In genomic region chr2:150740145-150740841, GRCm38 (mm10) we compare ENCODE assay signal across 27 mouse cellular contexts. TPM values are rescaled to one million over a fixed set of nuclear protein-coding genes. Genes with fewer than 3 reads are reported as not detected.
DNase-seq lines count a peak whose midpoint lies in the region; ATAC-seq and TF ChIP-seq lines count a peak whose summit lies in the region.
"Had no signal": no experiment of that assay in that cellular context is flagged by ENCODE, and none has a peak within 500 bp of the region (broad histone marks: within the 10 kb centered on the region; RNA-seq: fewer than 3 reads in every experiment).

No protein-coding gene starts in this region.

- no peak overlapping the region for H3K4me2 ChIP-seq in hindbrain, embryonic 15.5 days
- no peak overlapping the region for H3K4me2 ChIP-seq in hindbrain, embryonic 16.5 days (ENCODE audit: low read length)
- H3K4me2 ChIP-seq in kidney, embryonic 16.5 days (replicated peaks; ENCODE audit: low read depth, low read length): no peak overlapping the region
- H3K4me2 ChIP-seq in lung, postnatal 0 days (replicated peaks; ENCODE audit: low read depth, low read length): no peak overlapping the region
- H3K4me2 ChIP-seq: forebrain, embryonic 13.5 days; heart, embryonic 11.5 days; heart, embryonic 15.5 days; hindbrain, embryonic 13.5 days had no signal

- ATAC-seq in hindbrain, embryonic 15.5 days (ENCODE audit: low FRiP score, low read depth): peak; percentile 31; the same call in 1 of the 2 replicates
- no peak for ATAC-seq in hindbrain, embryonic 16.5 days
- peak; percentile 78; the same call in 1 of the 2 replicates for ATAC-seq in kidney, embryonic 16.5 days (ENCODE audit: low FRiP score, low TSS enrichment)
- ATAC-seq in lung, postnatal 0 days: peak; percentile 71
- ATAC-seq: forebrain, embryonic 13.5 days; forebrain, embryonic 16.5 days; Patski had no signal

- H3K27ac ChIP-seq in hindbrain, embryonic 15.5 days (replicated peaks): no peak overlapping the region
- H3K27ac ChIP-seq in hindbrain, embryonic 16.5 days (ENCODE audit: low read depth, low read length): no peak overlapping the region
- H3K27ac ChIP-seq in kidney, embryonic 16.5 days (ENCODE audit: low read length): no peak overlapping the region
- no peak overlapping the region for H3K27ac ChIP-seq in kidney, adult 2 months (ENCODE audit: insufficient read depth, low read depth, low read length)
- H3K27ac ChIP-seq in lung, postnatal 0 days (ENCODE audit: low read length): no peak overlapping the region
- H3K27ac ChIP-seq: forebrain, embryonic 10.5 days; forebrain, embryonic 13.5 days; heart, embryonic 15.5 days; hindbrain, embryonic 10.5 days; hindbrain, embryonic 13.5 days had no signal

- TF ChIP-seq POLR2A in kidney, adult 2 months (IDR thresholded peaks at IDR 0.05; ENCODE audit: low read depth, low read length): no peak

- peaks cover 40% of the 10 kb centered on the region for H3K27me3 ChIP-seq in hindbrain, embryonic 15.5 days
- H3K27me3 ChIP-seq in hindbrain, embryonic 16.5 days (replicated peaks; ENCODE audit: control insufficient read depth, insufficient read depth, low read length): 0 out of 2 replicates have a peak, but pooled peaks cover 2% of the 10 kb centered on the region
- H3K27me3 ChIP-seq in kidney, embryonic 16.5 days (ENCODE audit: insufficient read depth, low read length): no peaks in the 10 kb centered on the region; the same call in 1 of the 2 replicates
- no peaks in the 10 kb centered on the region for H3K27me3 ChIP-seq in kidney, adult 2 months (replicated peaks; ENCODE audit: control insufficient read depth, insufficient read depth, low read length)
- H3K27me3 ChIP-seq in lung, postnatal 0 days (replicated peaks; ENCODE audit: insufficient read depth, low read length): no peaks in the 10 kb centered on the region
- H3K27me3 ChIP-seq: forebrain, embryonic 13.5 days; heart, embryonic 15.5 days had no signal

- H3K9ac ChIP-seq in hindbrain, embryonic 15.5 days: no peak overlapping the region
- H3K9ac ChIP-seq in hindbrain, embryonic 16.5 days (ENCODE audit: low read depth, low read length): no peak overlapping the region
- no peak overlapping the region for H3K9ac ChIP-seq in kidney, embryonic 16.5 days (replicated peaks; ENCODE audit: low read length)
- no peak overlapping the region for H3K9ac ChIP-seq in lung, postnatal 0 days (replicated peaks; ENCODE audit: low read depth)
- H3K9ac ChIP-seq: forebrain, embryonic 13.5 days; heart, embryonic 15.5 days; hindbrain, embryonic 13.5 days had no signal

- no peak for TF ChIP-seq EP300 in lung, postnatal 0 days (IDR thresholded peaks at IDR 0.05)

- no peaks in the 10 kb centered on the region for H3K9me3 ChIP-seq in hindbrain, embryonic 15.5 days
- H3K9me3 ChIP-seq in hindbrain, embryonic 16.5 days (ENCODE audit: control insufficient read depth, low read length): no peaks in the 10 kb centered on the region; the same call in 1 of the 2 replicates
- 0 out of 2 replicates have a peak, but pooled peaks cover 5% of the 10 kb centered on the region for H3K9me3 ChIP-seq in kidney, embryonic 16.5 days (ENCODE audit: low read length)
- H3K9me3 ChIP-seq in lung, postnatal 0 days (ENCODE audit: low read length): no peaks in the 10 kb centered on the region
- H3K9me3 ChIP-seq: forebrain, embryonic 10.5 days; forebrain, embryonic 13.5 days; heart, embryonic 15.5 days; hindbrain, embryonic 13.5 days had no signal

- H3K4me3 ChIP-seq in hindbrain, embryonic 15.5 days: no peak overlapping the region
- no peak overlapping the region for H3K4me3 ChIP-seq in hindbrain, embryonic 16.5 days (ENCODE audit: low read length)
- H3K4me3 ChIP-seq in kidney, embryonic 16.5 days (ENCODE audit: low read length): no peak overlapping the region
- H3K4me3 ChIP-seq in kidney, adult 2 months (ENCODE audit: insufficient read depth, low read depth, low read length): no peak overlapping the region
- no peak overlapping the region for H3K4me3 ChIP-seq in lung, postnatal 0 days (ENCODE audit: low read depth, low read length)
- H3K4me3 ChIP-seq: forebrain, embryonic 10.5 days; forebrain, embryonic 13.5 days; heart, embryonic 15.5 days; hindbrain, embryonic 10.5 days; hindbrain, embryonic 13.5 days had no signal

- 62% methylated on average over 10 of the region's 10 CpGs for WGBS in hindbrain, embryonic 15.5 days
- WGBS in hindbrain, embryonic 16.5 days: 63% methylated on average over 10 of the region's 10 CpGs
- 23% methylated on average over 10 of the region's 10 CpGs for WGBS in kidney, embryonic 16.5 days
- WGBS in kidney, adult 2 months: 41% methylated on average over 10 of the region's 10 CpGs
- 50% methylated on average over 10 of the region's 10 CpGs for WGBS in lung, postnatal 0 days

- peaks cover 5% of the 10 kb centered on the region; the same call in 1 of the 2 replicates for H3K4me1 ChIP-seq in hindbrain, embryonic 15.5 days (replicated peaks)
- no peaks in the 10 kb centered on the region for H3K4me1 ChIP-seq in hindbrain, embryonic 16.5 days (ENCODE audit: control insufficient read depth, insufficient read depth, low read depth, low read length)
- no peaks in the 10 kb centered on the region for H3K4me1 ChIP-seq in kidney, embryonic 16.5 days (ENCODE audit: insufficient read depth, low read length)
- no peaks in the 10 kb centered on the region; the same call in 1 of the 2 replicates for H3K4me1 ChIP-seq in kidney, adult 2 months (ENCODE audit: control insufficient read depth, insufficient read depth, low read length)
- H3K4me1 ChIP-seq in lung, postnatal 0 days (ENCODE audit: insufficient read depth, low read depth, low read length): no peaks in the 10 kb centered on the region
- H3K4me1 ChIP-seq: heart, embryonic 15.5 days had no signal

- no peak for DNase-seq in kidney, adult 2 months
- DNase-seq in lung, postnatal 0 days (ENCODE audit: low spot score): peak; percentile 58
- DNase-seq in lung, postnatal 4 days: no peak
- DNase-seq: adrenal gland, postnatal 10 days; adrenal gland, postnatal 36 days; B cell, adult 2 months; cerebellum, adult 18-20 months; cerebellum, adult 9-10 months; cerebellum, postnatal 14 days; gastrocnemius, postnatal 10 days; gastrocnemius, postnatal 36 days; heart, postnatal 10 days; heart, postnatal 36 days had no signal

- H3K36me3 ChIP-seq in hindbrain, embryonic 15.5 days: no peaks in the 10 kb centered on the region
- no peaks in the 10 kb centered on the region for H3K36me3 ChIP-seq in hindbrain, embryonic 16.5 days (ENCODE audit: control insufficient read depth, insufficient read depth, low read length)
- no peaks in the 10 kb centered on the region for H3K36me3 ChIP-seq in kidney, embryonic 16.5 days (ENCODE audit: insufficient read depth, low read length)
- H3K36me3 ChIP-seq in kidney, adult 2 months (ENCODE audit: control insufficient read depth, insufficient read depth, low read length): no peaks in the 10 kb centered on the region
- no peaks in the 10 kb centered on the region for H3K36me3 ChIP-seq in lung, postnatal 0 days (ENCODE audit: insufficient read depth, low read length)
- H3K36me3 ChIP-seq: forebrain, embryonic 10.5 days; G1E; heart, embryonic 15.5 days; hindbrain, embryonic 10.5 days; hindbrain, embryonic 13.5 days had no signal

- TF ChIP-seq CTCF in kidney, adult 2 months (conservative IDR thresholded peaks at IDR 0.05; ENCODE audit: insufficient read depth, insufficient read length, low read depth, low read length): no peak
- no peak for TF ChIP-seq CTCF in lung, postnatal 0 days (IDR thresholded peaks at IDR 0.05)

RNA-seq across cellular contexts. Expression of gene Entpd6, which starts 8.5 kb away (rescaled TPM):
- polyA plus RNA-seq in hindbrain, embryonic 15.5 days (2015; fragmentation: Nextera tagmentation; extraction: Ambion mirVana): 71.6 and 76.3 TPM in 2 replicates
- 87.0 and 87.2 TPM in 2 replicates for polyA plus RNA-seq in hindbrain, embryonic 16.5 days (2015; fragmentation: Nextera tagmentation; extraction: Ambion mirVana)
- polyA plus RNA-seq in kidney, embryonic 16.5 days (2015; fragmentation: Nextera tagmentation; extraction: Ambion mirVana): 34.8 TPM in 2 replicates
- 21.7 and 22.0 TPM in 2 replicates for polyA plus RNA-seq in kidney, adult 2 months (2012; rRNA removed)
- 10.1 and 11.2 TPM in 2 replicates for polyA plus RNA-seq in lung, postnatal 0 days (2015; fragmentation: Nextera tagmentation; extraction: Ambion mirVana)

RNA-seq across cellular contexts. Expression of gene Pygb, which starts 46.2 kb away (rescaled TPM):
- polyA plus RNA-seq in hindbrain, embryonic 15.5 days (2015; fragmentation: Nextera tagmentation; extraction: Ambion mirVana): 135 and 149 TPM in 2 replicates
- 176 and 179 TPM in 2 replicates for polyA plus RNA-seq in hindbrain, embryonic 16.5 days (2015; fragmentation: Nextera tagmentation; extraction: Ambion mirVana)
- polyA plus RNA-seq in kidney, embryonic 16.5 days (2015; fragmentation: Nextera tagmentation; extraction: Ambion mirVana): 94.4 and 95.6 TPM in 2 replicates
- polyA plus RNA-seq in kidney, adult 2 months (2012; rRNA removed): 24.7 and 27.0 TPM in 2 replicates
- polyA plus RNA-seq in lung, postnatal 0 days (2015; fragmentation: Nextera tagmentation; extraction: Ambion mirVana): 43.5 and 56.6 TPM in 2 replicates

RNA-seq across cellular contexts. Expression of gene Vsx1, which starts 51.1 kb away (rescaled TPM):
- polyA plus RNA-seq in hindbrain, embryonic 15.5 days (2015; fragmentation: Nextera tagmentation; extraction: Ambion mirVana): 0.09 and 0.13 TPM in 2 replicates
- 0.06 and 0.09 TPM in 2 replicates for polyA plus RNA-seq in hindbrain, embryonic 16.5 days (2015; fragmentation: Nextera tagmentation; extraction: Ambion mirVana)
- not detected in 2 replicates for polyA plus RNA-seq in kidney, embryonic 16.5 days (2015; fragmentation: Nextera tagmentation; extraction: Ambion mirVana)
- polyA plus RNA-seq in kidney, adult 2 months (2012; rRNA removed): not detected in 2 replicates
- not detected in 2 replicates for polyA plus RNA-seq in lung, postnatal 0 days (2015; fragmentation: Nextera tagmentation; extraction: Ambion mirVana)
- polyA plus RNA-seq: embryonic facial prominence, embryonic 11.5 days; embryonic facial prominence, embryonic 14.5 days; forebrain, embryonic 16.5 days; G1E; heart, embryonic 11.5 days; heart, embryonic 15.5 days; Patski had no signal
